Mouse (Mus musculus): ENCODE measurements at regions not wholly inside any gene's neighbourhood (a gene's known extent, or its start where the extent isn't known, plus 50 kb on each side); places are given as distances from the start of the nearest gene placed in this dataset.

GRCm38 (mm10) chr12:9337891-9338672 is 231.8 kb upstream of the Osr1 start:
- H3K27ac ChIP-seq (ENCODE audit: low read length) = no peak overlapping the region
- ATAC-seq = no peak
- WGBS = 82% methylated on average over 5 of the region's 5 CpGs
- H3K4me3 ChIP-seq (replicated peaks; ENCODE audit: low read length) = no peak overlapping the region
- H3K36me3 ChIP-seq (ENCODE audit: control insufficient read depth, insufficient read depth) = no peaks in the 10 kb centered on the region
- H3K27me3 ChIP-seq (replicated peaks; ENCODE audit: control insufficient read depth, insufficient read depth, low read length) = no peaks in the 10 kb centered on the region
- H3K9me3 ChIP-seq (ENCODE audit: control insufficient read depth, low read length) = no peaks in the 10 kb centered on the region
- H3K4me1 ChIP-seq (replicated peaks; ENCODE audit: control insufficient read depth, insufficient read depth, low read length) = no peaks in the 10 kb centered on the region
- H3K4me2 ChIP-seq (ENCODE audit: low read length) = no peak overlapping the region
- no peak overlapping the region for H3K9ac ChIP-seq (replicated peaks; ENCODE audit: low read depth, low read length)

GRCm38 (mm10) chr12:9338801-9339231 is 231.1 kb upstream of the Osr1 start:
- Histone ChIP-seq H3K4me1 (replicated peaks; ENCODE audit: control insufficient read depth, insufficient read depth, low read length) (no peaks in the 10 kb centered on the region), H3K27me3 (replicated peaks; ENCODE audit: control insufficient read depth, insufficient read depth, low read length) (no peaks in the 10 kb centered on the region), H3K9me3 (ENCODE audit: control insufficient read depth, low read length) (no peaks in the 10 kb centered on the region), H3K4me2 (ENCODE audit: low read length) (no peak overlapping the region), H3K36me3 (ENCODE audit: control insufficient read depth, insufficient read depth) (no peaks in the 10 kb centered on the region), H3K4me3 (replicated peaks; ENCODE audit: low read length) (no peak overlapping the region), H3K27ac (ENCODE audit: low read length) (no peak overlapping the region), H3K9ac (replicated peaks; ENCODE audit: low read depth, low read length) (no peak overlapping the region)
- no peak for ATAC-seq
- 58% methylated on average over 7 of the region's 7 CpGs for WGBS

DNA sequence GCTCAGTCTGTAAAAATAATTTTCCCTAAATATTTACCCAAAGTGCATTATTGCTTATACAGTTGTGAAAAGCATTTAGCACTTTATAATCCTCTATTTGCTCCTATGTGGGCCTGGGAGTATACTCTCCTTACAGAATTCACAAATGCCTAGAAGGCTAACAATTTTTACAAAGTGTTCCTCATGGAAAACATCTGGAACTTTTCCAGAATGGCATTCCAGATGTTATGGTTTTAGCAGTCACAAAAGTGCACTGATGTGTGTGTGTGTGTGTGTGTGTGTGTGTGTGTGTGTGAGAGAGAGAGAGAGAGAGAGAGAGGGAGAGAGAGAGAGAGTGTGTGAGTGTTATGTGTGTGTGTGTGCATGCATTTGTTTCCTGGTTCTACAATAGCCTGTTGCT is 229.1 kb upstream of the Osr1 start:
- H3K27ac ChIP-seq (ENCODE audit: low read length) = no peak overlapping the region
- no peaks in the 10 kb centered on the region for H3K36me3 ChIP-seq (ENCODE audit: control insufficient read depth, insufficient read depth)
- no peak overlapping the region for H3K9ac ChIP-seq (replicated peaks; ENCODE audit: low read depth, low read length)
- H3K4me3 ChIP-seq (replicated peaks; ENCODE audit: low read length) = no peak overlapping the region
- H3K4me2 ChIP-seq (ENCODE audit: low read length) = no peak overlapping the region
- H3K9me3 ChIP-seq (ENCODE audit: control insufficient read depth, low read length) = no peaks in the 10 kb centered on the region
- no peaks in the 10 kb centered on the region for H3K4me1 ChIP-seq (replicated peaks; ENCODE audit: control insufficient read depth, insufficient read depth, low read length)
- ATAC-seq = no peak
- no peaks in the 10 kb centered on the region for H3K27me3 ChIP-seq (replicated peaks; ENCODE audit: control insufficient read depth, insufficient read depth, low read length)

- Histone ChIP-seq H3K27ac (ENCODE audit: low read length) (no peak overlapping the region), H3K4me3 (replicated peaks; ENCODE audit: low read length) (no peak overlapping the region), H3K36me3 (ENCODE audit: control insufficient read depth, insufficient read depth) (no peaks in the 10 kb centered on the region), H3K4me2 (ENCODE audit: low read length) (no peak overlapping the region), H3K9ac (replicated peaks; ENCODE audit: low read depth, low read length) (no peak overlapping the region), H3K4me1 (replicated peaks; ENCODE audit: control insufficient read depth, insufficient read depth, low read length) (no peaks in the 10 kb centered on the region), H3K9me3 (ENCODE audit: control insufficient read depth, low read length) (no peaks in the 10 kb centered on the region), H3K27me3 (replicated peaks; ENCODE audit: control insufficient read depth, insufficient read depth, low read length) (no peaks in the 10 kb centered on the region)
- 86% methylated on average over 1 of the region's 1 CpGs for WGBS
- no peak for ATAC-seq
Observed at GRCm38 (mm10) chr12:9345359-9345758, 224.6 kb upstream of the Osr1 start.

GRCm38 (mm10) chr12:9355512-9355911 is 214.4 kb upstream of the Osr1 start:
- no peak overlapping the region for H3K4me2 ChIP-seq (ENCODE audit: low read length)
- no peak overlapping the region for H3K9ac ChIP-seq (replicated peaks; ENCODE audit: low read depth, low read length)
- no peaks in the 10 kb centered on the region for H3K9me3 ChIP-seq (ENCODE audit: control insufficient read depth, low read length)
- no peak overlapping the region for H3K4me3 ChIP-seq (replicated peaks; ENCODE audit: low read length)
- no peak for ATAC-seq
- no peaks in the 10 kb centered on the region for H3K27me3 ChIP-seq (replicated peaks; ENCODE audit: control insufficient read depth, insufficient read depth, low read length)
- 84% methylated on average over 4 of the region's 4 CpGs for WGBS
- no peaks in the 10 kb centered on the region for H3K36me3 ChIP-seq (ENCODE audit: control insufficient read depth, insufficient read depth)
- no peaks in the 10 kb centered on the region for H3K4me1 ChIP-seq (replicated peaks; ENCODE audit: control insufficient read depth, insufficient read depth, low read length)
- no peak overlapping the region for H3K27ac ChIP-seq (ENCODE audit: low read length)

- no peak overlapping the region for H3K9ac ChIP-seq (replicated peaks; ENCODE audit: low read depth, low read length)
- H3K9me3 ChIP-seq (ENCODE audit: control insufficient read depth, low read length) = no peaks in the 10 kb centered on the region
- H3K4me3 ChIP-seq (replicated peaks; ENCODE audit: low read length) = no peak overlapping the region
- no peaks in the 10 kb centered on the region for H3K27me3 ChIP-seq (replicated peaks; ENCODE audit: control insufficient read depth, insufficient read depth, low read length)
- no peaks in the 10 kb centered on the region for H3K36me3 ChIP-seq (ENCODE audit: control insufficient read depth, insufficient read depth)
- H3K27ac ChIP-seq (ENCODE audit: low read length) = no peak overlapping the region
- H3K4me2 ChIP-seq (ENCODE audit: low read length) = no peak overlapping the region
- no peak for ATAC-seq
- WGBS = 83% methylated on average over 5 of the region's 5 CpGs
- H3K4me1 ChIP-seq (replicated peaks; ENCODE audit: control insufficient read depth, insufficient read depth, low read length) = no peaks in the 10 kb centered on the region
Observed at GRCm38 (mm10) chr12:9357856-9358255, 212.1 kb upstream of the Osr1 start.

GRCm38 (mm10) chr12:9358872-9359271 is 211.0 kb upstream of the Osr1 start:
- Histone ChIP-seq H3K4me2 (ENCODE audit: low read length) (no peak overlapping the region), H3K27me3 (replicated peaks; ENCODE audit: control insufficient read depth, insufficient read depth, low read length) (no peaks in the 10 kb centered on the region), H3K4me3 (replicated peaks; ENCODE audit: low read length) (no peak overlapping the region), H3K36me3 (ENCODE audit: control insufficient read depth, insufficient read depth) (no peaks in the 10 kb centered on the region), H3K9ac (replicated peaks; ENCODE audit: low read depth, low read length) (no peak overlapping the region), H3K27ac (ENCODE audit: low read length) (no peak overlapping the region), H3K9me3 (ENCODE audit: control insufficient read depth, low read length) (no peaks in the 10 kb centered on the region), H3K4me1 (replicated peaks; ENCODE audit: control insufficient read depth, insufficient read depth, low read length) (no peaks in the 10 kb centered on the region)
- no peak for ATAC-seq
- WGBS = 62% methylated on average over 8 of the region's 8 CpGs

DNA sequence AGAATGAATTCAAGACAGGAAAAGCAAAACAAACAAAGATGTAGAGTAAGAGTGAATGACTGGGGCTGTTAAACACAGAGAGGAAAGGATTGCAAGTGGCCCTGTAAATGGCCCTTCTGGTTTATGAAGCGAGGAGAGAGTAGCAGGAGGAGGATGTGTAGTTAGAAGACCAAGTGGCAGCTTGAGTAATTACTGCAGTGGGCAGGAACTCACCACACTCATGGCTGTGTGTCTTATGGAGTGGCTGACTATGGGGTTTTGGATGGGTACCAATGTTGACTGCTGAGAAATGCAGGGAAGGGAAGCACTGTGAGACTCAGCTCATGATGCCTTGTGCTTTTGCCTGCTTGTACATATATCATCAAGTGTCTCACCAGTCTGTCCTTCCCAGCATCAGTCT is 204.0 kb upstream of the Osr1 start:
- ATAC-seq = no peak
- Histone ChIP-seq H3K27me3 (replicated peaks; ENCODE audit: control insufficient read depth, insufficient read depth, low read length) (no peaks in the 10 kb centered on the region), H3K4me2 (ENCODE audit: low read length) (no peak overlapping the region), H3K4me3 (replicated peaks; ENCODE audit: low read length) (no peak overlapping the region), H3K27ac (ENCODE audit: low read length) (no peak overlapping the region), H3K4me1 (replicated peaks; ENCODE audit: control insufficient read depth, insufficient read depth, low read length) (no peaks in the 10 kb centered on the region), H3K36me3 (ENCODE audit: control insufficient read depth, insufficient read depth) (no peaks in the 10 kb centered on the region), H3K9me3 (ENCODE audit: control insufficient read depth, low read length) (no peaks in the 10 kb centered on the region), H3K9ac (replicated peaks; ENCODE audit: low read depth, low read length) (no peak overlapping the region)
- 78% methylated on average over 1 of the region's 1 CpGs for WGBS

DNA sequence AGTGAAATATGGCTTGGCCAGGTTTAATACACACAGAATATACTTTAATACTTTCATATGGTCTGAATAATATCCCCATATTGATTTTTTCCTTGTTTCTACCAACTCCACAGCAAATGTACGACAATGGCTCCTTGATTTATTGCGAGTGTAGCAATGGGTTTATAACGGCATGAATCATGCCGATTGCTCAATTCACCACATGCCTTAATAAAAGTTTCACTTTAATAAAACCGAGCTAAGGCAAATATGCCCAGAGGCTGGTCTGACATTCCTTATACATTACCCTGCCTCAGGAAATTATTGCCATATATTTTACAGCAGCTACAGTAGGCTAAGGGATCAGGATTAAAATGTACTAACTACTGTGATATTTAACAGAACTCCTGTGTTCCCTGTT is 201.2 kb upstream of the Osr1 start:
- no peak overlapping the region for H3K4me2 ChIP-seq (ENCODE audit: low read length)
- no peak for ATAC-seq
- H3K36me3 ChIP-seq (ENCODE audit: control insufficient read depth, insufficient read depth) = no peaks in the 10 kb centered on the region
- 97% methylated on average over 5 of the region's 5 CpGs for WGBS
- H3K4me3 ChIP-seq (replicated peaks; ENCODE audit: low read length) = no peak overlapping the region
- no peak overlapping the region for H3K9ac ChIP-seq (replicated peaks; ENCODE audit: low read depth, low read length)
- no peaks in the 10 kb centered on the region for H3K27me3 ChIP-seq (replicated peaks; ENCODE audit: control insufficient read depth, insufficient read depth, low read length)
- no peak overlapping the region for H3K27ac ChIP-seq (ENCODE audit: low read length)
- no peaks in the 10 kb centered on the region for H3K4me1 ChIP-seq (replicated peaks; ENCODE audit: control insufficient read depth, insufficient read depth, low read length)
- H3K9me3 ChIP-seq (ENCODE audit: control insufficient read depth, low read length) = no peaks in the 10 kb centered on the region

GRCm38 (mm10) chr12:9401956-9402355 is 168.0 kb upstream of the Osr1 start:
- H3K9ac ChIP-seq (replicated peaks; ENCODE audit: low read depth, low read length) = no peak overlapping the region
- no peak overlapping the region for H3K27ac ChIP-seq (ENCODE audit: low read length)

More at GRCm38 (mm10) chr12:9401956-9402355, 168.0 kb upstream of the Osr1 start:
- Histone ChIP-seq H3K4me1 (replicated peaks; ENCODE audit: control insufficient read depth, insufficient read depth, low read length) (no peaks in the 10 kb centered on the region), H3K4me2 (ENCODE audit: low read length) (no peak overlapping the region), H3K27me3 (replicated peaks; ENCODE audit: control insufficient read depth, insufficient read depth, low read length) (no peaks in the 10 kb centered on the region), H3K4me3 (replicated peaks; ENCODE audit: low read length) (no peak overlapping the region), H3K36me3 (ENCODE audit: control insufficient read depth, insufficient read depth) (no peaks in the 10 kb centered on the region), H3K9me3 (ENCODE audit: control insufficient read depth, low read length) (no peaks in the 10 kb centered on the region)
- 83% methylated on average over 3 of the region's 3 CpGs for WGBS
- ATAC-seq = no peak
